Mouse (Mus musculus) liver, embryonic 15.5 days (tissue): ENCODE data around the gene 1700025F22Rik. TPM values are rescaled to one million over a fixed set of nuclear protein-coding genes. Genes with fewer than 3 reads are reported as not detected.
A peak's percentile ranks its signal among the peaks of the same experiment; 100 is the strongest.
"Not testable (repeated sequence)": the region's sequence is repeated elsewhere in the genome, so short reads cannot be mapped to it uniquely, and the experiment has no call there.

ENCODE experiments used
- ATAC-seq: fragments of 200-750 bp; cut with Nextera tagmentation; 2 replicates; pipeline ENCODE4 v1.8.0; 2017; ENCODE audit warnings: moderate number of reproducible peaks, mild to moderate bottlenecking, moderate library complexity; ENCODE audit not compliant: insufficient read depth
- H3K27ac ChIP-seq: fragments of 300-500 bp; sonication (generic); replicated peaks from 2 replicates; pipeline ENCODE4 v1.5.1; 2015; ENCODE audit warnings: mild to moderate bottlenecking, inconsistent platforms
- H3K27me3 ChIP-seq: fragments of 300-500 bp; sonication (generic); 2 replicates; pipeline ENCODE4 v1.6.1; 2015; ENCODE audit warnings: mild to moderate bottlenecking, inconsistent platforms
- H3K36me3 ChIP-seq: fragments of 300-500 bp; sonication (generic); replicated peaks from 2 replicates; pipeline ENCODE4 v1.6.1; 2015; ENCODE audit warnings: moderate library complexity, mild to moderate bottlenecking, inconsistent platforms
- H3K4me1 ChIP-seq: fragments of 300-500 bp; sonication (generic); replicated peaks from 2 replicates; pipeline ENCODE4 v1.6.1; 2015; ENCODE audit warnings: inconsistent platforms
- H3K4me2 ChIP-seq: fragments of 300-500 bp; sonication (generic); 2 replicates; pipeline ENCODE4 v1.6.1; 2015; ENCODE audit warnings: moderate library complexity, mild to moderate bottlenecking, inconsistent platforms
- H3K4me3 ChIP-seq: fragments of 300-500 bp; sonication (generic); replicated peaks from 2 replicates; pipeline ENCODE4 v1.5.1; 2015; ENCODE audit warnings: mild to moderate bottlenecking, inconsistent platforms
- H3K9ac ChIP-seq: fragments of 300-500 bp; sonication (generic); 2 replicates; pipeline ENCODE4 v1.6.1; 2015; ENCODE audit warnings: moderate library complexity, mild to moderate bottlenecking, inconsistent platforms
- H3K9me3 ChIP-seq: fragments of 300-500 bp; sonication (generic); replicated peaks from 2 replicates; pipeline ENCODE4 v1.6.1; 2016; ENCODE audit warnings: inconsistent platforms
- WGBS: fragments of 180-500 bp; shearing (Covaris S2); methylation state at CpG from one replicate; pipeline ENCODE4 v1.1.7; 2015; ENCODE audit warnings: mixed read lengths; ENCODE audit not compliant: insufficient replicate concordance; 5-methylcytosine and 5-hydroxymethylcytosine counted together
- polyA plus RNA-seq: library from polyadenylated mRNA; unstranded; fragments of >200 nt; fragmentation: Nextera tagmentation; extraction: Ambion mirVana; gene quantifications from 2 replicates; pipeline ENCODE4 v1.2.1, GENCODE M21; 2015

Gene 1700025F22Rik
- not detected in 2 replicates for polyA plus RNA-seq

DNA sequence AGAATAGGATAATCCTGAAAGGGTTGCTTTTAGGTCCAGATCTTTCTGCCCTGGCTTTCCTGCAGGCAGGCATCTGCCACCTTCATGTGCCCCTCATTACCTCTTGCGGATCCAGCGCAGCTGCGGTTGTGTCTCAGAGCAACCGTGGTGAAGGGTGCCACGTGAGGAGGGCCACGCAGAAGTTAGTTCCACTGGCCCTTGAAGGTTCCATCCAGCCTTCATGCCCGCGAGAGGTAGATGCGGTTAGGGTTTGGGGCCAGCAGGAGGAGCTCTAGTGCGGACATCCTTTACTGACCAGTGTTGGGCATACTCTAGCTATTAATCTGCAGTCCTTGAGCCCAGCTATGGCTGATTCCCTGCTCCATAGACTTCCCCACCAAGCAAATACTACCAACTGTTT, at the start of gene 1700025F22Rik:
1700025F22Rik (minus strand) TSS at position 149 of the 400 bp plus-strand sequence.
- WGBS = 25% methylated on average over 10 of the region's 10 CpGs
- Histone ChIP-seq H3K4me1 (no peaks in the 10 kb centered on the region), H3K27ac (no peak within 1 kb of the TSS), H3K27me3 (no peaks in the 10 kb centered on the region), H3K9me3 (no peaks in the 10 kb centered on the region), H3K36me3 (no peaks in the 10 kb centered on the region), H3K4me2 (no peak within 1 kb of the TSS), H3K9ac (no peak within 1 kb of the TSS), H3K4me3 (no peak within 1 kb of the TSS)
- no peak for ATAC-seq

DNA sequence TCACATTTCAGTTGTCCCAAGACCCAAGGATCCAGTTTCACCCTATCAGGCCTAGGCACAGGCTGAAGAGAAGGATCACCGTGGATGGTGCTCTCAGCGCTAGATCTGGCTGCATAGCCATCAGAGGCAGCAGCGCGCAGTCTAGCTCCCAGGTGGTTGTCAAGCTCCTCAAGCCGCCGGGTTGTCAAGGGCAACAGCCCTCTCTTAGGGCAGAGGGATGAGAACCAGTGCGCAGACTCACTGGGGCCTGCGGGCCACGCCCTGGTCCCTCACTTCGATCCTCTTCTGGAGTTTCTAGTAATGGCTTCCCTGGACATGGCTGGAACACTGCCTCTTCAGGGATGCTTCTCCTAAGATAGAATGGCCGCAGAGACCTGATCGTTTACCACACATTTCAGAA, 31.4 kb upstream of the 1700025F22Rik start, which contains the start of gene Ms4a13:
Ms4a13 (minus strand) TSS at position 192 of the 400 bp plus-strand sequence.
- Histone ChIP-seq H3K27ac (no peak within 1 kb of the TSS), H3K27me3 (no peaks in the 10 kb centered on the region), H3K9me3 (no peaks in the 10 kb centered on the region), H3K4me3 (no peak within 1 kb of the TSS), H3K9ac (no peak within 1 kb of the TSS), H3K36me3 (no peaks in the 10 kb centered on the region), H3K4me1 (no peaks in the 10 kb centered on the region), H3K4me2 (no peak within 1 kb of the TSS)
- WGBS = 64% methylated on average over 12 of the region's 12 CpGs
- ATAC-seq = no peak

DNA sequence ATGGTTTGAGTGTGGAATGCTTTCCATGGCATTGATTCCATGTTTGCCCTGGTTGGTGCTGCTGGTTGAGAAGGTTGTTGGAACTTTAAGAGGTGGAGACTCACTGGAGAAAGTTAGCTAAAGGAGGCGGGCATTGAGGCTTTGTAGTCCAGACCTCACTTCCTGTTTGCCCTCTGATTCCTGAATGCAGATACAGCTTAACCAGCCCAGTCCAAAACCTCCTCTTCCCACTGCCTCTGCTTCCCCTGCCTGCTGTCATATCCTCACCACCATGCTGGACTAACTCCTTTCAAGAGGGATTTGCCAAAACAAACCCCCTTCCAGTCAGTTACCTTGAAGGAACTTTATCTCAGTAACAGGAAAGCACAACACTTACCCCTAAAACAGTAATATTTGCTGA, 27.4 kb upstream of the 1700025F22Rik start:
- Histone ChIP-seq H3K27ac (no peak overlapping the region), H3K4me3 (no peak overlapping the region), H3K4me1 (no peaks in the 10 kb centered on the region), H3K9ac (no peak overlapping the region), H3K36me3 (no peaks in the 10 kb centered on the region), H3K4me2 (no peak overlapping the region), H3K9me3 (no peaks in the 10 kb centered on the region), H3K27me3 (no peaks in the 10 kb centered on the region)
- 27% methylated on average over 1 of the region's 1 CpGs for WGBS
- ATAC-seq = no peak

DNA sequence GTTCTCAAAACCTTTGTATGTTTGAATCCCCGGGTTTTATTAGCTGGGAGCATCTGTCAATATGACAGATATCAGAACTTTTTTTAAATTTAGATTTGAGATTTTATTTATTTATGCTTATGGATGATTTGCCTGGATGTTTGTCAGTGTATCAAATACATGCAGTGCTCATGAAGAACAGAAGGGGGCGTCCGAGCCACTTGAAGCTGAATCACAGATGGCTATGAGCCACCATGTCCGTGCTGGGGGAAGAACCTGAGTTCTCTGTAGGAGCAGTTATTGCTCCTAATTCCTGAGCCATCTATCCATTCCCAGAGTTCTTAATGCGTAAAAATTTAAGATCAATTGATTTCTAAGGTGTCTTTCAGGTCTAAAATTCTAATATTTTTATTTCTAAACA, 19.0 kb upstream of the 1700025F22Rik start:
- H3K27me3 ChIP-seq = no peaks in the 10 kb centered on the region
- no peaks in the 10 kb centered on the region for H3K9me3 ChIP-seq
- ATAC-seq = no peak
- H3K36me3 ChIP-seq = no peaks in the 10 kb centered on the region
- H3K27ac ChIP-seq = no peak overlapping the region
- H3K9ac ChIP-seq = no peak overlapping the region
- no peaks in the 10 kb centered on the region for H3K4me1 ChIP-seq
- no peak overlapping the region for H3K4me2 ChIP-seq
- 13% methylated on average over 5 of the region's 5 CpGs for WGBS
- H3K4me3 ChIP-seq = no peak overlapping the region

DNA sequence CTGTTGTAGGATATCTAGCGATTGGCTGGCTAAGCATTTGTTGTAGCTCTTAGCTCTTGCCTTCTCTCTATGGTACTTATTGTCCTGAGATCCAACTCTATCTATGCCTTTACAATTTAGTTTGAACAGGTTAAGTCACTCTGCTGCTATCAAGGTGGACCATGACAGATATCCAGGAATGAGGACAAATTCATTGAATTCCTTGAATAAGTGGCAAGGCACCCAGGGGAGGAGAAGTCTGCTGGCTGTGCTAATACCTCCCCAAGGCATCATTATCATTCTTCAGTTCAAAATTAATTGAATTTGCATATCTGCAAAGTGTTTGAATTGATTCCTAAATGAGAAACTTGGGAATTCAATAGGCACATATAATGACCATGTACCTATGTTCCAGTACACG, 12.3 kb upstream of the 1700025F22Rik start:
- H3K4me3 ChIP-seq = no peak overlapping the region
- H3K4me1 ChIP-seq = no peaks in the 10 kb centered on the region
- H3K9me3 ChIP-seq = no peaks in the 10 kb centered on the region
- no peaks in the 10 kb centered on the region for H3K36me3 ChIP-seq
- ATAC-seq = no peak
- no peak overlapping the region for H3K4me2 ChIP-seq
- 67% methylated on average over 2 of the region's 2 CpGs for WGBS
- no peak overlapping the region for H3K9ac ChIP-seq
- H3K27me3 ChIP-seq = no peaks in the 10 kb centered on the region
- H3K27ac ChIP-seq = no peak overlapping the region

DNA sequence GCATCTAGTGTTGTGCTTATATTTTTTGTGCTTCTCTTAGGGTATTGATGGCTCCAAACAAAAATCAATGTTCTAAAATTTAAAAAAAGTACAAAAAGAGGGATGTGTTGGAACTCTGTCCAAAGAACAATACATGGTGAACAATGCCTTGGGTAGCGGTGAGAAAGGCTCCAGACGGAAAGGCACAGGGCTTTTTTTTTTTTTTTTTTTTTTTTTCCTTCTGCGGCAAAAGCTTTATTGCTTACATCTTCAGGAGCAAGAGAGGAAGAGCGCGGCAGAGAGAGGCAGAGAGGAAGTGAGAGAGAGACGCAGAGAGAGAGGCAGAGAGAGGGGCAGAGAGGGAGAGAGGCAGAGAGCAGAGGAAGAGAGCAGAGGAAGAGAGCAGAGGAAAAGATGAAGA, 7.2 kb downstream of the 1700025F22Rik start:
- not testable (repeated sequence) for H3K4me2 ChIP-seq, H3K27me3 ChIP-seq, H3K9ac ChIP-seq, H3K9me3 ChIP-seq, H3K27ac ChIP-seq, H3K4me1 ChIP-seq, H3K4me3 ChIP-seq, ATAC-seq, H3K36me3 ChIP-seq
- 70% methylated on average over 5 of the region's 6 CpGs for WGBS

DNA sequence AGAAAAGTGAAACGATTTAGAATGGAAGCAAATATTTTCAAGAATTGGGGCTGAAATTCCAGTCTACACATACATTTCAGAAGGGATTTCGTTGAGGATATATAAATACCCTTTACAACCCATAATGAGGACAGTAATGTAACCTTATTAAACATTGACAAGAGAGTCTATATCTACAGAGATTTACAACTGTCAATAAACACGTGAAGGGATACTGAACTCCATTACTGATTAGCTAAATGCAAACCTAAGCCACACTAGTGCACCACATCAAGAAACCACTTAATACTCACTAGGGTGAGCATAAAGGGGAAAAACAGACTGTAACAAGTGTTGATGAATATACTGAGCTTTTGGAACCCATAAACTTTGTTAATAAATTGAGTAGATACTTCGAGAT, 29.8 kb downstream of the 1700025F22Rik start:
- Histone ChIP-seq H3K9ac (no peak overlapping the region), H3K4me1 (no peaks in the 10 kb centered on the region), H3K4me3 (no peak overlapping the region), H3K4me2 (no peak overlapping the region), H3K27me3 (no peaks in the 10 kb centered on the region), H3K27ac (no peak overlapping the region), H3K36me3 (no peaks in the 10 kb centered on the region), H3K9me3 (no peaks in the 10 kb centered on the region)
- WGBS = 38% methylated on average over 4 of the region's 4 CpGs
- ATAC-seq = no peak

DNA sequence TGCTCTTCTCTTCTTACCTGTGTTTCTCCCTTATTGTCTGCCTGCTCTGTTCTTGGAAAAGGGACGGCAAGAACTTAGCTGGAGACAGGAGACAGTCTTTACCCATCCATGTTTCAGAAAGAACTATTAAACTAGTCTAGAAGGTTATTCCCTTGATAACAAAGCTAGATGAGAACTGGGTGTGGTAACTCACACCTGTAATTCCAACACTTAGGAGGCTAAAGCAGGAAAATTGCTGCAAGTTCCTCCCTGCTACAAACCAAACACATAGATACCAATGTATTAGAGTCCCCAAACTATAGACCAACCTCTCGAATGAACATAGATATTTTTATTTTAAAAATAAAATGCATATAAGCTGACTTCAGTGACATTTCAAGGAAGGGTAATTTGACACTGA, 30.3 kb downstream of the 1700025F22Rik start:
- Histone ChIP-seq H3K4me3 (no peak overlapping the region), H3K27me3 (no peaks in the 10 kb centered on the region), H3K27ac (no peak overlapping the region), H3K9ac (no peak overlapping the region), H3K9me3 (no peaks in the 10 kb centered on the region), H3K4me1 (no peaks in the 10 kb centered on the region), H3K36me3 (no peaks in the 10 kb centered on the region), H3K4me2 (no peak overlapping the region)
- 62% methylated on average over 2 of the region's 2 CpGs for WGBS
- no peak for ATAC-seq

DNA sequence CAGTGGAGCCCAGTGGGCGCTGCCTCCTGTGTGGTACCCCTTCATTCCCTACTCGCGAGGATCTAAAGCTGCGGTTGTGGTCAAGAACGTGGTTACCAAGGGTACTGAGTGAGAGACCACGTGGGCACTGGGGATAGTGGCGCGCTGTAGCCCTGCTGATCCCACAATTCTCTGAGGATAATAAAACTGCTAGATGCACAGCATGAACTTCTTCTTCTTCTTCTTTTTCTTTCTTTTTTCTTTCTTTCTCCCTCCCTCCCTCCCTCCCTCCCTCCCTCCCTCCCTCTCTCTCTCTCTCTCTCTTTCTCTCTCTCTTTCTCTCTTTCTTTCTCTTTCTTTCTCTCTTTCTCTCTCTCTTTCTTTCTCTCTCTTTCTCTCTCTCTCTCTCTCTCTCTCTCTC, 34.3 kb downstream of the 1700025F22Rik start, which contains the start of gene 1700017D01Rik:
1700017D01Rik (minus strand) TSS at position 101 of the 400 bp plus-strand sequence.
- WGBS = 63% methylated on average over 8 of the region's 8 CpGs
- not testable (repeated sequence) for H3K4me3 ChIP-seq, H3K9ac ChIP-seq, H3K4me2 ChIP-seq, H3K9me3 ChIP-seq, H3K36me3 ChIP-seq, ATAC-seq, H3K27ac ChIP-seq, H3K4me1 ChIP-seq, H3K27me3 ChIP-seq

DNA sequence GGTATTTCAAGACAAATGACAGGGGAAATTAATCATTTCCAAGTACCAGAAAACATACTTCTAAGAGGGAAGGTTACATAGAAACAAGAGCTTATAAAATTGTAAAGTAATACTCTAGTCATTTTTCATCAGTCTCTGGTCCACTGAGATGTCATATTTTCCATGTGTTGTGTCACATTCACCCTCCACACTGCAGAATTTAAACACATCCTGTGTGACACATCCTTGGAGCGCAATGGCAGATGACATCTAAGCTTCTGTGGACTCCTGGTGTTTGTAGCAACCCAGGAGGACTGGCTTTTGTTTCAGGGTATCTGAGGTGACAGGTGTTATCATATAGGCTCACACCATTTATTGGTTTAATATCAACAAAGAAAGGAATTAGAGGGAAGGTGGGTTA, 35.4 kb downstream of the 1700025F22Rik start:
- ATAC-seq = no peak
- Histone ChIP-seq H3K4me3 (no peak overlapping the region), H3K36me3 (no peaks in the 10 kb centered on the region), H3K9ac (no peak overlapping the region), H3K27me3 (no peaks in the 10 kb centered on the region), H3K27ac (no peak overlapping the region), H3K4me2 (no peak overlapping the region), H3K9me3 (no peaks in the 10 kb centered on the region), H3K4me1 (no peaks in the 10 kb centered on the region)
- 71% methylated on average over 1 of the region's 1 CpGs for WGBS

DNA sequence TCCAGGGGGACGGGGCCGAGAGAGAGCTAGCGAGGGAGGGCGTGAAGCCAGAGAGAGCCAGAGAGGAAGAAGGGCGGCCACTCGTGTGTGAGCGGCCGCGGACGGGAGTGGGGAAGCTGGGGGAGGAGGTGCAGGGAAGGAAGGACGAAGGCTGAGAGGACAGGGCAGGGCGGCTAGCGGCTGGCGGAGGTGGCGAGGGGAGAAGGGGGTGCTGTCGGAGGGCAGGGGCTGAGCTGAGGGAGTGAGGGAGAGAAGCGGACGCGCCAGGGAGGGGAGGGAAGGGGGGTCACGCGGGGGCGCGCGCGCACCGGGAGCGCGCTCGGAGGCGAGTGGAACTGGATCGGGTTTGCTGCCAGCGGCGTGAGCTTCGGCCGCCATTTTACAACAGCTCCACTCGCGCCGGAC, 44.1 kb downstream of the 1700025F22Rik start:
- WGBS = 1% methylated on average over 17 of the region's 38 CpGs
- H3K9me3 ChIP-seq, H3K4me1 ChIP-seq, H3K36me3 ChIP-seq, H3K9ac ChIP-seq, H3K27ac ChIP-seq, H3K27me3 ChIP-seq: not testable (repeated sequence)
- peak; percentile 99 for ATAC-seq
- Histone ChIP-seq H3K4me3 (peak overlapping the region; percentile 32), H3K4me2 (peak overlapping the region; percentile 40)

DNA sequence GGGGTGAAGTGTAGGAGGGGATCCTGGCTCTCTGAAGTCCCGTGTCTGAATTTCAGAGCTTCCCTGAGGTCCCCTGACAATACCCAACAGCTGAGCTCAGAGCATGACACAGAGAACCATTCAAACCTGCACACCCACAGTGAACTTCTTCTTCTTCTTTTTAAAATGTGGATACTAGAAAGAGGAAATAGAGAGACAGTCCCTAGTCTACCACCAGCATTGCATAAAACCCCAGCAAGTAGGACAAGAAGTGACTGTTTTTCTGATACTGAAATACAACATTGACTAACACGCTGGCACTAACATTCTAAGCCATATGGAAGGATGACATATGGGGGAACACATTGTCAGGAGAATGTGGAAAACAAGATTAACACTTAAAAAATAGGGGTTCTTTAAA, 45.8 kb downstream of the 1700025F22Rik start:
- Histone ChIP-seq H3K27ac (no peak overlapping the region), H3K4me3 (no peak overlapping the region), H3K9ac (no peak overlapping the region), H3K4me2 (no peak overlapping the region), H3K36me3 (no peaks in the 10 kb centered on the region), H3K27me3 (no peaks in the 10 kb centered on the region), H3K4me1 (no peaks in the 10 kb centered on the region), H3K9me3 (no peaks in the 10 kb centered on the region)
- no peak for ATAC-seq
- 28% methylated on average over 2 of the region's 2 CpGs for WGBS
